Mouse (Mus musculus): ENCODE results near the gene Ndrg2.

GRCm38 (mm10) chr14:51929968-51930367 is 16.0 kb upstream of the Ndrg2 start:
- no peak for TF ChIP-seq POLR2A (IDR thresholded peaks at IDR 0.05; ENCODE audit: borderline replicate concordance, extremely low read depth, low read depth, low read length)
- no peak for TF ChIP-seq CTCF (IDR thresholded peaks at IDR 0.05; ENCODE audit: insufficient read depth, low read length)
